Mouse (Mus musculus): ENCODE measurements around the gene Gjb3.

Gene Gjb3

DNA sequence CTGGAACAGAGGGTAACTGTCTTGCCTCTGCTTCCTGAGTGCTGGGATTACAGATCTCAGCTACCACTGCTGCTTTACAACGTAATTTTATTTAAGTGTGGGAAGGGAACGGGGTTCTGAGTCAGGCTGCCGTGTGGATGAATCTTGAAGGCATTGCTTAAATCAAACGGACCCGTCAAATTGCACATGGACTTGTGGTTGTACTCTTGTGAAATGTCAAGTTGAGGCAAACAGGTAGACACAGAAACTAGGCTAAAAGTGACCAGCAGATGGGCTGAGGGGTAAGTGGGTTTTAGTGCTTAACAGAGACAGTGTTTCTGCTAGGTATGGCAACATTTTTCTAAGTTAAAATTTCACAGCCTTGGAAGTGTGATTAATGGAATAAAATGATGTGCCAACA, 7.0 kb upstream of the Gjb3 start:
- in situ Hi-C loops (cut with MboI, MseI): no loop called here

GRCm38 (mm10) chr4:127334870-127335504, 4.3 kb upstream of the Gjb3 start:
- in situ Hi-C loops (cut with MboI, MseI): no loop called here

GRCm38 (mm10) chr4:127331171-127331570, 527 bp upstream of the Gjb3 start:
- in situ Hi-C loops (cut with MboI, MseI): no loop called here

- in situ Hi-C loops (cut with MboI, MseI): no loop called here
These were observed 893 bp downstream of the Gjb3 start for GRCm38 (mm10) chr4:127329751-127330150.

- in situ Hi-C loops (cut with MboI, MseI): no loop called here
These were observed 1.6 kb downstream of the Gjb3 start for GRCm38 (mm10) chr4:127329046-127329445.

- in situ Hi-C loops (cut with MboI, MseI): no loop called here
These were observed 2.3 kb downstream of the Gjb3 start for GRCm38 (mm10) chr4:127328378-127328777.

DNA sequence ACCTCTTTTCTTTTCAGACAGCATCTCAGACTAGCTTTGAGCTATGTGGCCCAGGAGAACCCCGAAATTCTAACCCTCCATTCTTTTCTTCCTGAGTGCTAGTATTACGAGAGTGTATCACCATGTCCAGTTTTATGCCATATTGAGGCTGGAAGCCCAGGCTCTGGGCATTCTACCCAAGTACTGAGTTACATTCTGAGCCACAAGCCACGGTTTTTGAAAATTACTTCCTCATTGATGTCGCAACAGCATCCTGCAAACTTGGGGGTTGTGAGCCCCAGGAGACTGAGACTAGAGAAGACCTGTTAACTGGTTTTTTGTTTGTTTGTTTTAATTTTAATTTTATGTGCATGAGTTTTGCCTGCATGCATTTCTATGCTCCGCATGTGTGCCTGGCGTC, 2.9 kb downstream of the Gjb3 start:
- in situ Hi-C loops (cut with MboI, MseI): no loop called here

DNA sequence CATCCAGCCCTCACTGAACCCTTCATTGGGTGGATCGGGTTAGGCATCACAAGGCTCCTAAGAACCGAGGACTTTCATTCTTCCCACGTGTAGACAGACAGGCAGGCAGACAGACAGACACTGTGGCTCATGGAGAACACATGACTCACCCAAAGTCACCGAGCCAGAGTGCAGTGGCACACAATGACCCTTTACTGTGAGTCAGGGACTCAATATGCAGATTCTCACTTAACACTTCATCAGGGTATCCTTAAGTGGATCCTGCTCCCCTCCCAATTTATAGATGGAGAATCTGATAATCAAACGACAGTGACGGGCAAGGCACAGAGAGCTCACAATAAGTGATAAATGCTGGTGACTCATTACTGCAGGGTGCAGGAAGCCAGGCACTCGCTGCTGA, 3.4 kb downstream of the Gjb3 start:
- in situ Hi-C loops (cut with MboI, MseI): no loop called here

- in situ Hi-C loops (cut with MboI, MseI): no loop called here
These were observed 5.4 kb downstream of the Gjb3 start for GRCm38 (mm10) chr4:127325276-127325675.

DNA sequence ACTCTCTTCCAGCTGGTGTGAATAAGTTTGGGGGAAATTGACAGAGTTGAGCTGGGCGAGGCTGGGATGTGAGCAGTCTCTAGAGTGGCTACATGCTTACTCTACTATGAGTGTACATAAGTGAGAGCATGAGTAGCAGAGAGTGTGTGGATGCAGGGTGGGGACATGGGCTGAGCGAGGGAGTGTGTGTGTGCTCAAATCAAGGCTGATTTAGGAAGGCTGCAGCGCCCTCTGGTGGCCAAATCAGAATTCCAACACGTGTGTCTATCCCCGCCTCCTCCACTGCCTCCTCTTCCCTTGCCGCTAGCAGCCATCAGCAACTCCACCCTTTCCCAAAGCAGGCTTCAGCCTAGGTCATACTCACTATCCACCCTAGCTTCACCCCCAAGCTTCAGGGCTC, 5.9 kb downstream of the Gjb3 start:
- in situ Hi-C loops (cut with MboI, MseI): no loop called here

DNA sequence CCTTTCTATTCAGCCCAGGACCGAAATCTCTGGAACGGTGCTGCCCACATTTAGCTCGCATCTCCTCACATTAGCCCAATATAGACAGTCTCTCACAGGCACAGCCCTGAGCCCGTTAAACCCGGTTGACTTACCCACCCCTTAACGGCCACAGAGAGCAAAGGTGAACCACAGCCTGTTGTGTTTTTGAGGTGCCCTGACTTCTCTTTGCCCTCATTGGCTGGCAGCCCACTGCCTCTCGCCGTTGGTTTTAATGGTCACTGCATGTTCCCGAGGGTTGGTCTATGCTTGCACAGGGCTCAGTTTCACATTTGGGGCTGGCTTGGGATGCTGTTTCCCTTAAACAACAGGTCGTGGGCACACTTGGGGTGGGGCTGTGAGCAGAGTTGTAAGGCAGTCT, 6.3 kb downstream of the Gjb3 start:
- in situ Hi-C loops (cut with MboI, MseI): no loop called here

DNA sequence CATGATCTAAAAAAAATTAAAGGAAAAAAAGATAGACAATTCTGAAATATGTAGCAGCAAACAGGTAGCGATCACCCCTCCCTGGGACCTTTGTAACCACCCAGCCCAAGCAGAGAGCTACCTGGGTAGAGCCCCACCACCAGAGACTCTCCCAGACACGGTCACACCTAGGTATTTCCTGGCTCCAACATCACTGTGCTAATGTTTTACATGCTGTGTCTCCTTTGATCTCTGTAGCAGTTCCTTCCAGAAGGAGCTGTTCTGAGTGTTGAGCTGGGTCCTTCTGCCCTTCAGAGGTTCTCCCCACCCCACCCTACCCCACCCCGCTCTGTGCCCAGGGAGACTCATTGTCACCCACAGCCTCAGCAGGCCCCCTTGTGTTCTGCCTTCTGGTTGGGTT, 7.0 kb downstream of the Gjb3 start:
- in situ Hi-C loops (cut with MboI, MseI): no loop called here

DNA sequence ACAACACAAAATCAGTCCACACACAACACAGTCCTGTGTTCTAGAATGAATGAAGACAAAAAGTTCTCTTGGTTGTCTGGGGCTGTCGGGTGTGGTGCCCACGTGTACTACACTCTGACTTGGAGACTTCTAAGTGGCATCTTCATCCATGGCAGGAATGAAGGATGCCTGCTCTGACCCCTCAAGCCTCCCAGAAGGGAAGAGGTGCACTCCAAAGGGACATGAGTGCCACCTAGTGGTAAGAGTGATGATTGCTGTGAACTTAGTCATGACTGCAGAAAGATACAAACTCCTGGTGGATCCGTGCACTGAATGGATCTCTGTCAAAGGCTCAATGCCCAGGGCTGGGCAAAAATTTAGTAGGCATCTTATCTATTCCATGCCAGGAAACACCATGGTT, 11.0 kb downstream of the Gjb3 start:
- in situ Hi-C loops (cut with MboI, MseI): no loop called here

- in situ Hi-C loops (cut with MboI, MseI): no loop called here
These were observed 13.5 kb downstream of the Gjb3 start for GRCm38 (mm10) chr4:127317143-127317542.

- in situ Hi-C loops (cut with MboI, MseI): no loop called here
These were observed 14.9 kb downstream of the Gjb3 start for GRCm38 (mm10) chr4:127315753-127316152.

- in situ Hi-C loops (cut with MboI, MseI): loop anchor here in 1 of 2 experiments (5.0 kb wide), 1 partner anchor 57 kb away; no protein-coding TSS in a partner anchor
These were observed 16.1 kb downstream of the Gjb3 start for GRCm38 (mm10) chr4:127314585-127314984.

DNA sequence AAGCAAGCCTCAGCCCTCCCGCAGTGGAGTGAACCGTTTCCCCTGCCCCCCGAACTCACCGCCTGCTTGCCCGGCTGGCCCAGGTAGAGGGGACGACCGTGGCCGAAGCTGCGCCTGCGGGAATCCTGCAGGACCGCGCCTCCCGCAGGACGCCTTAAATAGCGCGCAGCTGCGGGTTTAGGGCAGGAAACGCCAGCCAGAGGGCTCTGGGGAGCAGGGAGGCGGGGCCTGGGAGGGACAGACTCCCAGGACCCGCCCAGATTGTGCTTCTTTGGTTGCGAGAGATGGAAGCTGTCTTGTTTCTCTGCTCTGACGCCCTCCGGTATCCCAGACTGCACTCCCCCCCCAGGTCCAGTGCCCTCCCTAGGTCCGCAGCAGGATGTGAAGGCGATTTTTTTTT, 16.8 kb downstream of the Gjb3 start, which contains the start of gene Gja4:
Gja4 (minus strand) TSS at position 179 of the 400 bp plus-strand sequence.
- in situ Hi-C loops (cut with MboI, MseI): loop anchor here in 1 of 2 experiments (5.0 kb wide), 1 partner anchor 57 kb away; no protein-coding TSS in a partner anchor

DNA sequence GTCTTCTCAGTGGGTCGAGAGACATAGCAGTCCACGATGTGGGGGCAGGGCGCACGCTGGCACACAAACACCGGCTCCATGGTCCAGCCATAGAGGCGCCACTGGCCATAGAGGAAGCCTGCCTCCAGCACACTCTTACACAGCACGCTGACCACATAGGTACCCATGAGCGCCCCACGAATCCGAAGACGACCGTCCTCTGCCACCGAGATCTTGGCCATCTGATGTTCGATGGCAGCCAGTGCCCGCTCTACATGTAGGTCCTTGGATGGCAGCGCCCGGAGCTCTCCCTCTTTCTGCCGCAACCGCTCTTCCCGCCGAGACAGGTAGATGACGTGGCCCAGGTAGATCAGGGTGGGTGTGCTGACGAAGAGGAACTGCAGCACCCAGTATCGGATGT, 18.3 kb downstream of the Gjb3 start:
- in situ Hi-C loops (cut with MboI, MseI): loop anchor here in 1 of 2 experiments (5.0 kb wide), 1 partner anchor 55 kb away; no protein-coding TSS in a partner anchor

- in situ Hi-C loops (cut with MboI, MseI): loop anchor here in 1 of 2 experiments (5.0 kb wide), 1 partner anchor 54 kb away; no protein-coding TSS in a partner anchor
These were observed 19.1 kb downstream of the Gjb3 start for GRCm38 (mm10) chr4:127311561-127311960.

- in situ Hi-C loops (cut with MboI, MseI): no loop called here
These were observed 23.7 kb downstream of the Gjb3 start for GRCm38 (mm10) chr4:127306915-127307314.

DNA sequence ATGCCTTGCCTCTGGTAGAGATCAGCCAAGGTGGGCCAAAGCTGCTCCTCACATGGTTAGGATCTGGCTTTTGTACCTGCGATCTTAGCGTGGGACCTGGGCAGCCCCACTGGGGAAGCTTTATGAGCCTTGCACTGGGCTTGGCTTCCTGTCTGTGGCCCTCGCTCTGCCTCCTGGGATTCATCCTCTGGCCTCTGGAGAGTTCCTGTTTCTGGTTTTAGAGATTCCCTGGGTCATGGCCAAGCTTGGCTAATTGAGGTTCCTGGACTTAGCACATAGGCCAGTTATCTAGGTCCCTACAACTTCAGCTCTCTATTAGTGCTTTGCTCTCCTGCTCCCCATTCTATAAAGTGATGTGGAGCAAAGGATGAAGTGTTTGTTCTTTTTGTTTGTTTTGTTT, 26.8 kb downstream of the Gjb3 start:
- in situ Hi-C loops (cut with MboI, MseI): no loop called here

- in situ Hi-C loops (cut with MboI, MseI): no loop called here
These were observed 30.1 kb downstream of the Gjb3 start for GRCm38 (mm10) chr4:127300503-127300902.

- in situ Hi-C loops (cut with MboI, MseI): no loop called here
These were observed 38.0 kb downstream of the Gjb3 start for GRCm38 (mm10) chr4:127292631-127293030.

Data from T-helper 17 cell (primary cell).